Mouse (Mus musculus): ENCODE data around the gene Sdhaf4.

Gene Sdhaf4

GRCm38 (mm10) chr1:23955539-23955938, 49.9 kb downstream of the Sdhaf4 start:
- no peak for DNase-seq (ENCODE audit: low spot score)

GRCm38 (mm10) chr1:23953921-23954320, 51.5 kb downstream of the Sdhaf4 start:
- DNase-seq (ENCODE audit: low spot score) = no peak

GRCm38 (mm10) chr1:23948778-23949699, 56.4 kb downstream of the Sdhaf4 start:
- DNase-seq (ENCODE audit: low spot score) = no peak

GRCm38 (mm10) chr1:23948290-23948689, 57.2 kb downstream of the Sdhaf4 start:
- no peak for DNase-seq (ENCODE audit: low spot score)
